Mouse (Mus musculus): Measurements from ENCODE around the gene Klc2. TPM values are rescaled to one million over a fixed set of nuclear protein-coding genes. Genes with fewer than 3 reads are reported as not detected.

The Klc2 gene
- polyA plus RNA-seq, 1 experiment from 2014 or later: 19.8 TPM

GRCm38 (mm10) chr19:5057876-5058775 lies 60.2 kb downstream of the Klc2 start:
- Histone ChIP-seq H3K27ac (ENCODE audit: low read depth, low read length) (peak overlapping the region; percentile 7), H3K9me3 (replicated peaks; ENCODE audit: control insufficient read depth, low read length) (no peaks in the 10 kb centered on the region), H3K27me3 (ENCODE audit: control insufficient read depth, insufficient read depth, low read length) (peaks cover 13% of the 10 kb centered on the region), H3K4me1 (ENCODE audit: control insufficient read depth, insufficient read depth, low read length) (peaks cover 35% of the 10 kb centered on the region), H3K36me3 (ENCODE audit: control insufficient read depth, insufficient read depth, low read length) (no peaks in the 10 kb centered on the region), H3K4me3 (ENCODE audit: low read depth, low read length) (no peak overlapping the region), H3K4me2 (no peak overlapping the region), H3K9ac (ENCODE audit: low read depth, low read length) (peak overlapping the region; percentile 6; the same call in 1 of the 2 replicates)
- ATAC-seq (replicated peaks; ENCODE audit: insufficient number of reproducible peaks, low FRiP score, low TSS enrichment): no peak
- WGBS (ENCODE audit: insufficient replicate concordance): 17% methylated on average over 16 of the region's 16 CpGs

Other genes starting within 250 kb of the Klc2 start
- 4.5 and 5.2 TPM in 2 replicates for gene Actn3, start 240.7 kb downstream of the Klc2 start, polyA plus RNA-seq (2014; fragmentation: Nextera tagmentation; extraction: Ambion mirVana)
- gene Zdhhc24, start 239.9 kb downstream of the Klc2 start, polyA plus RNA-seq (2014; fragmentation: Nextera tagmentation; extraction: Ambion mirVana): 7.1 and 8.9 TPM in 2 replicates
- 1.9 and 2.9 TPM in 2 replicates for gene Bbs1, start 211.9 kb downstream of the Klc2 start, polyA plus RNA-seq (2014; fragmentation: Nextera tagmentation; extraction: Ambion mirVana)
- gene Dpp3, start 190.3 kb downstream of the Klc2 start, polyA plus RNA-seq (2014; fragmentation: Nextera tagmentation; extraction: Ambion mirVana): 87.8 and 110 TPM in 2 replicates
- 0.86 and 1.1 TPM in 2 replicates for gene Peli3, start 175.4 kb downstream of the Klc2 start, polyA plus RNA-seq (2014; fragmentation: Nextera tagmentation; extraction: Ambion mirVana)
- 117 and 129 TPM in 2 replicates for gene Mrpl11, start 156.4 kb downstream of the Klc2 start, polyA plus RNA-seq (2014; fragmentation: Nextera tagmentation; extraction: Ambion mirVana)
- gene Npas4, start 128.2 kb downstream of the Klc2 start, polyA plus RNA-seq (2014; fragmentation: Nextera tagmentation; extraction: Ambion mirVana): 0.11 and 0.13 TPM in 2 replicates
- gene Slc29a2, start 94.7 kb downstream of the Klc2 start, polyA plus RNA-seq (2014; fragmentation: Nextera tagmentation; extraction: Ambion mirVana): 8.2 and 10.3 TPM in 2 replicates
- gene B4gat1, start 79.7 kb downstream of the Klc2 start, polyA plus RNA-seq (2014; fragmentation: Nextera tagmentation; extraction: Ambion mirVana): 37.4 and 46.9 TPM in 2 replicates
- 0.93 and 2.0 TPM in 2 replicates for gene AC124502.3, start 79.7 kb downstream of the Klc2 start, polyA plus RNA-seq (2014; fragmentation: Nextera tagmentation; extraction: Ambion mirVana)
- 35.3 and 36.4 TPM in 2 replicates for gene Brms1, start 77.2 kb downstream of the Klc2 start, polyA plus RNA-seq (2014; fragmentation: Nextera tagmentation; extraction: Ambion mirVana)
- gene Rin1, start 68.1 kb downstream of the Klc2 start, polyA plus RNA-seq (2014; fragmentation: Nextera tagmentation; extraction: Ambion mirVana): 3.0 and 4.3 TPM in 2 replicates
- 24.2 and 27.3 TPM in 2 replicates for gene Cd248, start 50.5 kb downstream of the Klc2 start, polyA plus RNA-seq (2014; fragmentation: Nextera tagmentation; extraction: Ambion mirVana)
- gene Tmem151a, start 33.0 kb downstream of the Klc2 start, polyA plus RNA-seq (2014; fragmentation: Nextera tagmentation; extraction: Ambion mirVana): 4.6 and 4.7 TPM in 2 replicates
- 102 and 103 TPM in 2 replicates for gene Yif1a, start 30.0 kb downstream of the Klc2 start, polyA plus RNA-seq (2014; fragmentation: Nextera tagmentation; extraction: Ambion mirVana)
- 8.4 TPM in 2 replicates for gene Cnih2, start 20.0 kb downstream of the Klc2 start, polyA plus RNA-seq (2014; fragmentation: Nextera tagmentation; extraction: Ambion mirVana)
- 211 and 225 TPM in 2 replicates for gene Rab1b, start 11.5 kb downstream of the Klc2 start, polyA plus RNA-seq (2014; fragmentation: Nextera tagmentation; extraction: Ambion mirVana)
- 21.4 and 22.8 TPM in 2 replicates for gene Pacs1, start 154.6 kb upstream of the Klc2 start, polyA plus RNA-seq (2014; fragmentation: Nextera tagmentation; extraction: Ambion mirVana)
- 224 and 239 TPM in 2 replicates for gene Sf3b2, start 176.9 kb upstream of the Klc2 start, polyA plus RNA-seq (2014; fragmentation: Nextera tagmentation; extraction: Ambion mirVana)
- 3.8 and 4.8 TPM in 2 replicates for gene Gal3st3, start 179.8 kb upstream of the Klc2 start, polyA plus RNA-seq (2014; fragmentation: Nextera tagmentation; extraction: Ambion mirVana)
- not detected in 2 replicates for gene Catsper1, start 217.2 kb upstream of the Klc2 start, polyA plus RNA-seq (2014; fragmentation: Nextera tagmentation; extraction: Ambion mirVana)
- 0.60 and 0.84 TPM in 2 replicates for gene Cst6, start 231.0 kb upstream of the Klc2 start, polyA plus RNA-seq (2014; fragmentation: Nextera tagmentation; extraction: Ambion mirVana)
- gene Eif1ad, start 248.2 kb upstream of the Klc2 start, polyA plus RNA-seq (2014; fragmentation: Nextera tagmentation; extraction: Ambion mirVana): 45.3 and 49.4 TPM in 2 replicates
- 443 and 453 TPM in 2 replicates for gene Banf1, start 248.6 kb upstream of the Klc2 start, polyA plus RNA-seq (2014; fragmentation: Nextera tagmentation; extraction: Ambion mirVana)